Mouse (Mus musculus) limb, embryonic 12.5 days (tissue): ENCODE measurements around the gene Thrb. TPM values are rescaled to one million over a fixed set of nuclear protein-coding genes. Genes with fewer than 3 reads are reported as not detected.

Experiments
- ATAC-seq: fragments of 200-750 bp; cut with Nextera tagmentation; 2 replicates; pipeline ENCODE4 v1.8.0; 2017; ENCODE audit warnings: low read depth, moderate TSS enrichment; ENCODE audit not compliant: insufficient number of reproducible peaks, insufficient read depth, low FRiP score, low TSS enrichment
- H3K27ac ChIP-seq: fragments of 300-500 bp; sonication (generic); 2 replicates; pipeline ENCODE4 v1.5.1; 2016; ENCODE audit warnings: mild to moderate bottlenecking, moderate library complexity
- H3K27me3 ChIP-seq: fragments of 300-500 bp; sonication (generic); 2 replicates; pipeline ENCODE4 v1.6.1; 2016; ENCODE audit warnings: mild to moderate bottlenecking, moderate library complexity
- H3K36me3 ChIP-seq: fragments of 300-500 bp; sonication (generic); 2 replicates; pipeline ENCODE4 v1.6.1; 2016; ENCODE audit warnings: mild to moderate bottlenecking, moderate library complexity
- H3K4me1 ChIP-seq: fragments of 300-500 bp; sonication (generic); replicated peaks from 2 replicates; pipeline ENCODE4 v1.6.1; 2016
- H3K4me2 ChIP-seq: fragments of 300-500 bp; sonication (generic); 2 replicates; pipeline ENCODE4 v1.6.1; 2016; ENCODE audit warnings: mild to moderate bottlenecking, moderate library complexity
- H3K4me3 ChIP-seq: fragments of 300-500 bp; sonication (generic); replicated peaks from 2 replicates; pipeline ENCODE4 v1.5.1; 2016; ENCODE audit warnings: mild to moderate bottlenecking
- H3K9ac ChIP-seq: fragments of 300-500 bp; sonication (generic); replicated peaks from 2 replicates; pipeline ENCODE4 v1.6.1; 2016; ENCODE audit warnings: mild to moderate bottlenecking, moderate library complexity
- H3K9me3 ChIP-seq: fragments of 300-500 bp; sonication (generic); 2 replicates; pipeline ENCODE4 v1.6.1; 2016; ENCODE audit warnings: mild to moderate bottlenecking, moderate library complexity
- WGBS: fragments of 180-500 bp; shearing (Covaris S2); methylation state at CpG from one replicate; pipeline ENCODE4 v1.1.7; 2016; 5-methylcytosine and 5-hydroxymethylcytosine counted together
- polyA plus RNA-seq: library from polyadenylated mRNA; unstranded; fragments of >200 nt; fragmentation: Nextera tagmentation; extraction: Ambion mirVana; gene quantifications from 2 replicates; pipeline ENCODE4 v1.2.1, GENCODE M21; 2016

Gene Thrb
- polyA plus RNA-seq, 1 experiment from 2014 or later: 0.48 TPM

DNA sequence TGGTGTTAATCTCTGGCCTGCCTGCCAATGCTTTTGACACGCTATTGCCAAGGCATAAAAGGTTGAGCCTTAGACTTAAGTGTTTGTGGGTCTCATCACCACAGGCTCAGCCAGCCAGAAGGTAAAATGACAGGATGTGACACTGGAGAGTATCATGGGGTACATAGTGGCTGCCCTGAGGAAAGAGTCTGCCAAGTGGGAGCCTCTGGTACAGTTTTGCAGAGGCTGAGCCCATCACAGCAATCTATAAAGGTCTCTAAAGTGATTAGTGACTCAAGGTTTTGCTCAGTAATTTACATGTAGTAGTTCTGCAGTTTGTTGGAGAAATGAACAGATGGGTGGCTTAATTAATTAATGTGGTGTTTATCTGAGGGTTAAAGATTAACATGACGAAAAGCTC, 330.1 kb downstream of the Thrb start:
- Histone ChIP-seq H3K27me3 (no peaks in the 10 kb centered on the region), H3K9ac (no peak overlapping the region), H3K4me1 (no peaks in the 10 kb centered on the region), H3K9me3 (no peaks in the 10 kb centered on the region), H3K36me3 (no peaks in the 10 kb centered on the region), H3K4me2 (no peak overlapping the region), H3K27ac (no peak overlapping the region), H3K4me3 (no peak overlapping the region)
- ATAC-seq: no peak
- WGBS: 80% methylated on average over 2 of the region's 2 CpGs

DNA sequence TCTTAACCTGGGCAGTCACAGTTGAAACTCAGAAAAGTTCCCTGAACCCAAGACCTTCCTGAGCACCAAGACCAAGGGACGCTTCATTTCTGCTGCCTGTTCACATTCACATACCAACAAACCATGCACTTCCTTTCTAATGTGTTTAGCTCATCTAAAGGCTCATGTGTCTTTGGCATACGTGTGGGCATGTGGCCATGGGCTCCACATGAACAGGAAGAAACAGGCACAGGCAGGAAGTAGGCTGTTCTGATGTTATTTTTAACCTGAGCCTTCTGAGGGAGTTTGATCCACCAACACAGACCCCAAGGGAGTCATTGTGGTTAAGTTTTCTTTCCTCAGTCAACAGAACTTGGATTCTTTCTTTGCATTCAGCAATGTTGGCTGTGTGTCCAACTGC, 341.8 kb downstream of the Thrb start:
- no peaks in the 10 kb centered on the region for H3K4me1 ChIP-seq
- H3K9ac ChIP-seq: no peak overlapping the region
- no peak overlapping the region for H3K4me2 ChIP-seq
- H3K36me3 ChIP-seq: no peaks in the 10 kb centered on the region
- H3K27me3 ChIP-seq: no peaks in the 10 kb centered on the region
- 55% methylated on average over 2 of the region's 2 CpGs for WGBS
- no peak overlapping the region for H3K4me3 ChIP-seq
- no peak overlapping the region for H3K27ac ChIP-seq
- H3K9me3 ChIP-seq: no peaks in the 10 kb centered on the region
- ATAC-seq: no peak

DNA sequence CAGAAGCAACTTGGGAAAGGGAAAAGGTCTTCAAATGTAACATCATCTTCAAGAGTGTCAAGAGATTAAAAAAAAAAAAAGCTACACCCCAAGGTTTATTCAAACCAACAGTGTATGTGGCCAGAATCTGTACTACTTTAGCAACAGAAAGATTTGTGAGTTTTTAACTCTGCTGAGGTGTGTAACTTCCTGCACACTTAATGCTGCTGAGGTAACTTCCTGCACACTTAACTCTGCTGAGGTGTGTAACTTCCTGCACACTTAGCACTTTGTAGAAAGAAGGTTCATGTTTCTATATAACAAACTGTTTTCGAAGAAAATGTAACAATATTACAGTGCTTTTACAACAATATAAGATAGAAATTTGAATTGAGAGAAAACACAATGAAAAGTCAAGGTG, 343.6 kb downstream of the Thrb start:
- H3K4me1 ChIP-seq: no peaks in the 10 kb centered on the region
- no peak overlapping the region for H3K9ac ChIP-seq
- no peak for ATAC-seq
- H3K27me3 ChIP-seq: no peaks in the 10 kb centered on the region
- H3K9me3 ChIP-seq: no peaks in the 10 kb centered on the region
- no peak overlapping the region for H3K4me2 ChIP-seq
- WGBS: 84% methylated on average over 1 of the region's 1 CpGs
- no peaks in the 10 kb centered on the region for H3K36me3 ChIP-seq
- H3K4me3 ChIP-seq: no peak overlapping the region
- no peak overlapping the region for H3K27ac ChIP-seq

DNA sequence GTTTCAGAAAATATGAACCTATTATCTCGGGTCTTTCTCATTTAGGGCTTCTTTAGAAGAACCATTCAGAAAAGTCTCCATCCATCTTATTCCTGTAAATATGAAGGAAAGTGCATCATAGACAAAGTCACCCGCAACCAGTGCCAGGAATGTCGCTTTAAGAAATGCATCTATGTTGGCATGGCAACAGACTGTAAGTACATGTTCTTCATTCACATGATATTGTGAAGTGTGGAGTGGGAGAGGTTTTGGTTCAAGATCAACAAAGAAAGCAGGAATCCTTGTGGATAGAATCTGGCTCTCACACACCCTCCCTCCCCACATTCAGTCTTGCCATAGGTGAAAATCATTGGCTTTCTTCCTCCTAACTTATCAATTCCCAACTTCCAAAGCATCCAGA, 348.5 kb downstream of the Thrb start:
- no peak overlapping the region for H3K27ac ChIP-seq
- no peak for ATAC-seq
- H3K27me3 ChIP-seq: no peaks in the 10 kb centered on the region
- H3K4me1 ChIP-seq: no peaks in the 10 kb centered on the region
- no peaks in the 10 kb centered on the region for H3K9me3 ChIP-seq
- no peak overlapping the region for H3K9ac ChIP-seq
- 85% methylated on average over 3 of the region's 3 CpGs for WGBS
- no peak overlapping the region for H3K4me3 ChIP-seq
- H3K36me3 ChIP-seq: no peaks in the 10 kb centered on the region
- H3K4me2 ChIP-seq: no peak overlapping the region

DNA sequence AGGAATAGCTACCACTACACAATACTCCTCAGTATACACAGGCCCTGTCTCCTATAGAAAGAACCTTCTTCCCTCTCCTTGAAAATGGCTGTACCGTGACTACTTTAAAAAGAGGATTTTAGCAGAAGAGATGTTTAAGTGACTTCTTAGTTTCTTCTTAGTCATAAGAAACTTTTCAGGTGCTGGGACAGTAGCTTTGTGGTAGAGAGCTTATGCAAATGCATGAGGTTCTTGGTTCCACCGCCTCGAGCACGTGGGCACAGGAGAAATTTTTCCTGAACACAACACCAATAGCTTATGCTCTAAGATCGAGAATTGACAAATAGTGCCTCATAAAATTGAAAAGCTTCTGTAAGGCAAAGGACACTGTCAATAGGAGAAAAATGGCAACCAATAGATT, 356.5 kb downstream of the Thrb start:
- 88% methylated on average over 5 of the region's 5 CpGs for WGBS

DNA sequence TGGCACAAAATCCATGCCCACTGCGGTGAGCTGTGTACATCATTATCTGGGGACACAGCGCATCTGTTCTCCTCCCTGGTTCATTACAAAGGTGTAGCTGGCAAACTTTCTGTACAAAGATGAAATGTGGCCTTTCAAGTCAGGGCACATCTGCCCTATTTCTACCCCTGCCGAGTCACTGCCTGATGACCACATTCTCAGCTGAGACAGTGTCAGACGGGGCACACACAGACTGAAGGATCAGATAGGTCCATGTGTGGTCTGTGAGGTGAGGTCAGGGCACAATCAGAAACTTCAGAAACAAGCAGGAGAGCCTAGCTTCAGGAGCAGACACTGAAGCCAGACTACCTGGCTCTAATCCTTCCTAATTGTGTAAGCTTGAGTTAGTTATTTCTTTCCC, 360.1 kb downstream of the Thrb start:
- Histone ChIP-seq H3K9me3 (no peaks in the 10 kb centered on the region), H3K27me3 (no peaks in the 10 kb centered on the region), H3K27ac (no peak overlapping the region), H3K9ac (no peak overlapping the region), H3K4me3 (no peak overlapping the region), H3K36me3 (no peaks in the 10 kb centered on the region), H3K4me2 (no peak overlapping the region), H3K4me1 (no peaks in the 10 kb centered on the region)
- no peak for ATAC-seq
- WGBS: 83% methylated on average over 4 of the region's 4 CpGs

More for the DNA sequence above, 356.5 kb downstream of the Thrb start:
- H3K4me2 ChIP-seq: no peak overlapping the region
- H3K27me3 ChIP-seq: no peaks in the 10 kb centered on the region
- no peaks in the 10 kb centered on the region for H3K36me3 ChIP-seq
- H3K9ac ChIP-seq: no peak overlapping the region
- H3K27ac ChIP-seq: no peak overlapping the region
- no peak overlapping the region for H3K4me3 ChIP-seq
- ATAC-seq: no peak
- no peaks in the 10 kb centered on the region for H3K4me1 ChIP-seq
- no peaks in the 10 kb centered on the region for H3K9me3 ChIP-seq

DNA sequence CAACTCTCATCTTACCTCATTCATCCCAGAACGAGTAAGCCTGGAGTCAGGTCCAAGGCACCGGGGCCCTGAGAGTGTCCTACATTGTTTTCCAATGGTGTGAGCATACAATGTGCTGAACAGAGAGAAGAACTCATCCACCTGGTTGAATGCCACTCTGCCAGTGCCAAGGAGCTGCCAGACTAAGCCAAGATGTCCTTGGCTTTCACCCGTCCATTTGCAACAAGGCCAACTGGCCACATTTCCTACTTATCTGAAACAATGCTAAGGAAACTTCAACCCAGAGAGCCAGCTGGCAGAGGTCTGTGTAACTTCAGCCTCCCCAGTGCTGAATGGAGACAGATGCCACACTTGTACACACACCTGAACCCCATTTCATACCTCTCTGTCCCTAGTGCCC, 360.6 kb downstream of the Thrb start:
- Histone ChIP-seq H3K4me2 (no peak overlapping the region), H3K4me3 (no peak overlapping the region), H3K9ac (no peak overlapping the region), H3K36me3 (no peaks in the 10 kb centered on the region), H3K27me3 (no peaks in the 10 kb centered on the region), H3K4me1 (no peaks in the 10 kb centered on the region), H3K9me3 (no peaks in the 10 kb centered on the region), H3K27ac (no peak overlapping the region)
- 94% methylated on average over 3 of the region's 3 CpGs for WGBS
- no peak for ATAC-seq

DNA sequence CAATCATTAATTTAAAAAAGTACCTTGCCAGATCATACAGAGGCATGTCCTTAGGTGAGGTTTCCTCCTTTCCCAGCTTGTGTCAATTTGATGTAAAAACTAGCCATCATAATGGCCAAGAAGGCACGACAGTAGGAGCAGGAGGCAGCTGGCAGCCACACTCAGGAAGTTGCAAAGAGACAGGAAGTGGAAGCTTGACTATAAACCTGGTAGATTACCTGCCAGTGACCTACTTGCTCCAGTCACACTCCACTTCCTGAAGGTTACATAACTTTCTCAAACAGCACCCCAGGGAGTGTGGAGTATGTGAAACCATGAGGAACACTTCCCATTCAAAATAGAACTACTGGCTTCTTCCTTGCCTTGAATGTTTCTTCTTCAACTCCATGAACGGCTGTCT, 361.7 kb downstream of the Thrb start:
- no peak overlapping the region for H3K9ac ChIP-seq
- no peaks in the 10 kb centered on the region for H3K4me1 ChIP-seq
- H3K36me3 ChIP-seq: no peaks in the 10 kb centered on the region
- no peaks in the 10 kb centered on the region for H3K27me3 ChIP-seq
- H3K9me3 ChIP-seq: no peaks in the 10 kb centered on the region
- H3K27ac ChIP-seq: no peak overlapping the region
- ATAC-seq: no peak
- WGBS: 62% methylated on average over 2 of the region's 2 CpGs
- no peak overlapping the region for H3K4me3 ChIP-seq
- no peak overlapping the region for H3K4me2 ChIP-seq

DNA sequence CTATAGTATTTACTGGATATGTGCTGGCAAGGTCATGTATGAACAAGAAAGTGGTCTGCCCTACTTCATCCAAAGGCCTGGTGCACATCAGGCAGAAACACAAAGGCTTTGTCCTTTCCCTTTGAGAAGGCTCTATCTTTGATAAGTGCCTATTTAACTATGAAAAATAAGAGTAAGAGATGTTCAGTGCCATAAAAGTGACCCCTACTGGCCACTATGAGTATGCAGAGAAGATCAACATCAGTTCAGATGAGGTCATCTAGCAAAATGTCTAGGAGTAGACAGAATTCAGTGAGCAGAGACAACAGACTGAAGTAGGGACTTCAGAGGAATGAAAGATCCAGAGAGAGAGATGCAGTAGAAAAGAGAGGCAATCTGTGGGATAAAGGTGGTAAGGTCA, 362.3 kb downstream of the Thrb start:
- ATAC-seq: no peak
- no peaks in the 10 kb centered on the region for H3K36me3 ChIP-seq
- H3K27me3 ChIP-seq: no peaks in the 10 kb centered on the region

DNA sequence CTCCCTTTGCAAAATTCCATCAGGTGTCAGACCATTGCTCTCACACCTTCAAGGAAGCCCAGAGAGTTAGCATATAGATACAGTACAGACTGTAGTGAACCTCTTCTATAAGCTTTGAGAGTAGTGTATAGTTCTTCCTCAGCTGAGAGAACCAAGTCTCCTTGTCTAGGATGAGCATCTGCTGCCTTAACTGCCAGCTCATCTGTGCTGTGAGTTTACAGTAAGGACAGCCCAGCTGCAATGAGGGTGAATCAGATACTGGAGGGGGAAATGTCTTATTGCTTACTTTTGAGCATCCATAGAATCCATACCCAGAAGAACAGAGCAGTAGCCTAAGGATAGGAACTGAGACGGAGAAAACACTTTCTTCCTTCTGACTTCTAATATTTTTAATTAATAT, 367.8 kb downstream of the Thrb start:
- Histone ChIP-seq H3K36me3 (no peaks in the 10 kb centered on the region), H3K9ac (no peak overlapping the region), H3K4me1 (no peaks in the 10 kb centered on the region), H3K27me3 (no peaks in the 10 kb centered on the region), H3K4me3 (no peak overlapping the region), H3K4me2 (no peak overlapping the region), H3K27ac (no peak overlapping the region), H3K9me3 (no peaks in the 10 kb centered on the region)
- ATAC-seq: no peak
- WGBS: 80% methylated on average over 1 of the region's 1 CpGs

More for the DNA sequence above, 362.3 kb downstream of the Thrb start:
- Histone ChIP-seq H3K9me3 (no peaks in the 10 kb centered on the region), H3K9ac (no peak overlapping the region), H3K4me3 (no peak overlapping the region), H3K4me1 (no peaks in the 10 kb centered on the region), H3K27ac (no peak overlapping the region), H3K4me2 (no peak overlapping the region)

DNA sequence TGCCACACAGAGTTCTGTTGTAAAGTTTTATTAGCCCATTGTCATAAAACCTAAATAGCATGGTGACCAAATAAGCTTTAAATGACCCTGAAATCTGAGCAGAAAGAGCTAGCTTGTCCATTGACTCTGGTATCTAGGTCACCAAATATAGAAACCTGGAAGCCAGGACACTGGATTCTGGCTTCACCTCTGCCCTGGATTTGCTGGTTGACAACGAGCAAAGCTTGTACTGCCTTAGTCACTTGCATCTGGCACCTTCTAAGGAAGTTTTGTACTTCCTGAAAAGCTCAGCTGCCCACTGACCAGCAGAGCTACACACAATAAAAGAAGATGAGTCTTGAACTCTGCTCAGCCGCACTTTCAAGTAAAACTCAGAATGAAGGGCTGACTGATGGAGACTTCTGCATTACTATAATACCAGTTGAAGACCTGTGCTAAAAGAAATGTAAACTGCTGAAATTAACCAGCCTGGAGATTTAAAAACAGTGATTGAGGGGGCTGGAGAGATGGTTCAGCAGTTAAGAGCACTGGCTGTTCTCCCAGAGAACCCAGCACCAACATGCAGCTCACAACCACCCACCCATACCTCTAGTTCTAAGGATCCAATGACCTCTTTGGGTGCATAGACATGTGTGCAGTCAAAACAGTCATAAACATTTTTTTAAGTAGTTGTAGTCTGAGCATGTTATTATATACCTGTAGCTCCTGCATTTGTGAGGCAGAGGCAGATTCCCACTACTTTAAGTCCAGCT, 369.3 kb downstream of the Thrb start:
- H3K4me1 ChIP-seq: no peaks in the 10 kb centered on the region
- no peak overlapping the region for H3K27ac ChIP-seq
- WGBS: 40% methylated on average over 2 of the region's 2 CpGs
- H3K27me3 ChIP-seq: no peaks in the 10 kb centered on the region
- no peaks in the 10 kb centered on the region for H3K36me3 ChIP-seq
- no peak overlapping the region for H3K4me2 ChIP-seq
- no peaks in the 10 kb centered on the region for H3K9me3 ChIP-seq
- H3K9ac ChIP-seq: no peak overlapping the region
- H3K4me3 ChIP-seq: no peak overlapping the region
- ATAC-seq: no peak

DNA sequence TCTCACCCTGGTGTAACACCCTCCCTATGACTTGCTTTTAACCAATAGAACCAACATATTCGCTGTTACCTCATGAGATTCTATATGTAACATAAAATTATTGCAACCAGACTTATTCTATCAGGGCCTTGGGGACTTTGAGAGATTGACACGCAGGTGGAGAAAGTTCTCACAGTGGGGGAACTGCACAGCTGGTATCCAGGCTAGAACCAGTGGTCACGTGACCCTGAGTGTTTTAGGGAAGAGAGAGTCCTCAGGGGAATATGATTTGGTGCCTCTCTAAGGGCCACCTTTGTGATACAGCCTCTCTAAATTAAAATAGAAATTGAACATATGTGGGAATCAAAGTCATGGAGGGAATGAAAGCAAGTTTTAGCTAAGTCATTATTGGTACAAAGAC, 371.9 kb downstream of the Thrb start:
- ATAC-seq: no peak
- Histone ChIP-seq H3K9me3 (no peaks in the 10 kb centered on the region), H3K36me3 (no peaks in the 10 kb centered on the region), H3K4me2 (no peak overlapping the region), H3K4me1 (no peaks in the 10 kb centered on the region), H3K27me3 (no peaks in the 10 kb centered on the region), H3K4me3 (no peak overlapping the region), H3K9ac (no peak overlapping the region), H3K27ac (no peak overlapping the region)
- 77% methylated on average over 3 of the region's 3 CpGs for WGBS
